In the genomic region with DNA sequence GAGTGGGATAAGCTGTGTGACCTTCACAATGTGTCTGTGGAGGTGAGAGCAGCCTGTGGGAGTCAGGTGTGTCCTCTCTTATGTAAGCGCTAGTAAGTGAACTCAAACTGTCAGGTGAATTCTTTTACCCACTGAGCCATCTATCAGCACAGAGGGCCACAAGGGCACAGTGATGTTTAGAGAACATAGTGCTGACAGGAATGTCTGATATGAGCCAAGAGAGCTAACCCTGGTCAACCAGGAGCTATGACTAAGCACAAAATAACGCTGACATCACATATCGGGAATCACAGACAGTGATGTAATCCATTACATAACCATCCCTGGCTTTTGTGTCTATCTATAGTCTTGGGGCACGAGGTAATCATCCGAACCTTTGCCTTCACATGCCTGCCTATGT, we compare ENCODE assay signal across 25 mouse cellular contexts.
DNase-seq lines count a peak whose midpoint lies in the region; ATAC-seq and TF ChIP-seq lines count a peak whose summit lies in the region.
"Had no signal": no experiment of that assay in that cellular context is flagged by ENCODE, and none has a peak within 500 bp of the region (broad histone marks: within the 10 kb centered on the region; RNA-seq: fewer than 3 reads in every experiment).

No protein-coding gene starts in this region.

- intact Hi-C loops in heart, adult 2 months (cut with DNase I) = loop anchor here (5.0 kb wide), 2 partner anchors 55 to 135 kb away; no protein-coding TSS in a partner anchor

- H3K36me3 ChIP-seq in midbrain, embryonic 11.5 days (ENCODE audit: control insufficient read depth, insufficient read depth, low read length) = no peaks in the 10 kb centered on the region
- no peaks in the 10 kb centered on the region for H3K36me3 ChIP-seq in midbrain, postnatal 0 days (ENCODE audit: insufficient read depth, low read length)
- no peaks in the 10 kb centered on the region for H3K36me3 ChIP-seq in heart, adult 2 months (ENCODE audit: control insufficient read depth, insufficient read depth, low read length)
- H3K36me3 ChIP-seq in heart, embryonic 13.5 days = no peaks in the 10 kb centered on the region
- no peaks in the 10 kb centered on the region for H3K36me3 ChIP-seq in stomach, postnatal 0 days (ENCODE audit: control insufficient read depth, insufficient read depth, low read length)
- H3K36me3 ChIP-seq: embryonic facial prominence, embryonic 13.5 days; forebrain, embryonic 12.5 days; hindbrain, embryonic 10.5 days; kidney, embryonic 15.5 days; limb, embryonic 10.5 days; midbrain, embryonic 13.5 days had no signal

- no peak overlapping the region for H3K4me2 ChIP-seq in midbrain, embryonic 11.5 days
- no peak overlapping the region for H3K4me2 ChIP-seq in midbrain, postnatal 0 days (ENCODE audit: low read depth, low read length, poor library complexity, severe bottlenecking)
- no peak overlapping the region for H3K4me2 ChIP-seq in heart, embryonic 13.5 days
- H3K4me2 ChIP-seq in stomach, postnatal 0 days (replicated peaks; ENCODE audit: low read depth) = no peak overlapping the region
- H3K4me2 ChIP-seq: embryonic facial prominence, embryonic 13.5 days; forebrain, embryonic 12.5 days; kidney, embryonic 15.5 days; midbrain, embryonic 13.5 days had no signal

- H3K27me3 ChIP-seq in midbrain, embryonic 11.5 days (ENCODE audit: control insufficient read depth, insufficient read depth, low read length) = no peaks in the 10 kb centered on the region
- H3K27me3 ChIP-seq in midbrain, postnatal 0 days (ENCODE audit: insufficient read depth, low read length) = no peaks in the 10 kb centered on the region
- H3K27me3 ChIP-seq in heart, adult 2 months (ENCODE audit: control insufficient read depth, insufficient read depth, low read length) = no peaks in the 10 kb centered on the region
- no peaks in the 10 kb centered on the region for H3K27me3 ChIP-seq in heart, embryonic 13.5 days (replicated peaks)
- no peaks in the 10 kb centered on the region for H3K27me3 ChIP-seq in stomach, postnatal 0 days (ENCODE audit: control insufficient read depth, insufficient read depth, low read length)
- H3K27me3 ChIP-seq: embryonic facial prominence, embryonic 13.5 days; forebrain, embryonic 12.5 days; kidney, embryonic 15.5 days; midbrain, embryonic 13.5 days had no signal

- H3K79me2 ChIP-seq in heart, adult 2 months (replicated peaks; ENCODE audit: control insufficient read depth, insufficient read depth, low read length) = no peaks in the 10 kb centered on the region

- TF ChIP-seq EP300 in heart, adult 2 months (IDR thresholded peaks at IDR 0.05; ENCODE audit: insufficient read depth, low read depth, low read length) = peak; percentile 94
- TF ChIP-seq EP300 in stomach, postnatal 0 days (optimal IDR thresholded peaks at IDR 0.05) = no peak

- no peaks in the 10 kb centered on the region for H3K9me3 ChIP-seq in midbrain, embryonic 11.5 days (ENCODE audit: control insufficient read depth, low read length)
- no peaks in the 10 kb centered on the region for H3K9me3 ChIP-seq in midbrain, postnatal 0 days (ENCODE audit: low read length)
- H3K9me3 ChIP-seq in heart, embryonic 13.5 days = no peaks in the 10 kb centered on the region
- H3K9me3 ChIP-seq in stomach, postnatal 0 days (ENCODE audit: control insufficient read depth, low read length) = no peaks in the 10 kb centered on the region
- H3K9me3 ChIP-seq: embryonic facial prominence, embryonic 13.5 days; forebrain, embryonic 12.5 days; hindbrain, embryonic 10.5 days; kidney, embryonic 15.5 days; limb, embryonic 10.5 days; midbrain, embryonic 13.5 days had no signal

- no peak for ATAC-seq in midbrain, embryonic 11.5 days (ENCODE audit: low FRiP score)
- ATAC-seq in midbrain, postnatal 0 days (ENCODE audit: low FRiP score) = no peak
- ATAC-seq in heart, embryonic 13.5 days (ENCODE audit: extremely low read depth, insufficient number of reproducible peaks, low FRiP score, low TSS enrichment) = peak; percentile 41; the same call in 1 of the 2 replicates
- no peak for ATAC-seq in stomach, postnatal 0 days (ENCODE audit: low FRiP score, low TSS enrichment)
- ATAC-seq: hindbrain, embryonic 16.5 days; midbrain, embryonic 13.5 days had no signal

- H3K4me3 ChIP-seq in midbrain, embryonic 11.5 days (ENCODE audit: low read depth, low read length) = no peak overlapping the region
- H3K4me3 ChIP-seq in midbrain, postnatal 0 days (ENCODE audit: low read depth, low read length) = no peak overlapping the region
- no peak overlapping the region for H3K4me3 ChIP-seq in heart, adult 2 months
- H3K4me3 ChIP-seq in heart, embryonic 13.5 days = no peak overlapping the region
- no peak overlapping the region for H3K4me3 ChIP-seq in stomach, postnatal 0 days (ENCODE audit: low read depth, low read length)
- H3K4me3 ChIP-seq: embryonic facial prominence, embryonic 13.5 days; erythroblast, embryonic 14.5 days; forebrain, embryonic 12.5 days; hindbrain, embryonic 10.5 days; kidney, embryonic 15.5 days; limb, embryonic 10.5 days; midbrain, embryonic 13.5 days had no signal

- TF ChIP-seq POLR2A in heart, adult 2 months (IDR thresholded peaks at IDR 0.05; ENCODE audit: insufficient read depth, low read depth, low read length) = 0 out of 2 replicates have a peak, but pooled peaks have one; percentile 12

- WGBS in midbrain, embryonic 11.5 days = 94% methylated on average over 5 of the region's 5 CpGs
- WGBS in midbrain, postnatal 0 days = 91% methylated on average over 5 of the region's 5 CpGs
- whole genome bisulfite sequencing in heart, adult 2 months = 45% methylated on average over 5 of the region's 5 CpGs
- 32% methylated on average over 5 of the region's 5 CpGs for WGBS in heart, embryonic 13.5 days
- 82% methylated on average over 5 of the region's 5 CpGs for WGBS in stomach, postnatal 0 days

- H3K9ac ChIP-seq in midbrain, embryonic 11.5 days (ENCODE audit: low read length) = no peak overlapping the region
- H3K9ac ChIP-seq in midbrain, postnatal 0 days (replicated peaks; ENCODE audit: low read length, poor library complexity, severe bottlenecking) = no peak overlapping the region
- no peak overlapping the region for H3K9ac ChIP-seq in heart, adult 2 months (ENCODE audit: low read depth, low read length)
- H3K9ac ChIP-seq in heart, embryonic 13.5 days = no peak overlapping the region
- no peak overlapping the region for H3K9ac ChIP-seq in stomach, postnatal 0 days (ENCODE audit: low read length)
- H3K9ac ChIP-seq: embryonic facial prominence, embryonic 13.5 days; forebrain, embryonic 12.5 days; kidney, embryonic 15.5 days; midbrain, embryonic 13.5 days had no signal

- H3K27ac ChIP-seq in midbrain, embryonic 11.5 days (ENCODE audit: low read depth, low read length) = no peak overlapping the region
- no peak overlapping the region for H3K27ac ChIP-seq in midbrain, postnatal 0 days (ENCODE audit: low read depth, low read length)
- H3K27ac ChIP-seq in heart, adult 2 months = peak overlapping the region; percentile 45
- H3K27ac ChIP-seq in heart, embryonic 13.5 days (replicated peaks) = no peak overlapping the region
- no peak overlapping the region for H3K27ac ChIP-seq in stomach, postnatal 0 days (replicated peaks)
- H3K27ac ChIP-seq: embryonic facial prominence, embryonic 13.5 days; forebrain, embryonic 12.5 days; hindbrain, embryonic 10.5 days; kidney, embryonic 15.5 days; limb, embryonic 10.5 days; midbrain, embryonic 13.5 days had no signal

- no peak for TF ChIP-seq CTCF in midbrain, postnatal 0 days (IDR thresholded peaks at IDR 0.05)
- TF ChIP-seq CTCF in heart, adult 2 months (IDR thresholded peaks at IDR 0.05) = no peak
- TF ChIP-seq CTCF in stomach, postnatal 0 days (IDR thresholded peaks at IDR 0.05; ENCODE audit: low read depth) = no peak

- peak; percentile 54 for DNase-seq in midbrain, embryonic 11.5 days (ENCODE audit: low spot score, missing footprints)
- DNase-seq in midbrain, postnatal 0 days (ENCODE audit: low spot score) = no peak
- peak in 1 of 2 experiments; percentile 54 for DNase-seq in heart, adult 2 months
- peak; percentile 45 for DNase-seq in heart, postnatal 4 days
- no peak for DNase-seq in layer of hippocampus, postnatal 25 days (ENCODE audit: extremely low spot score in 1 of 2, low spot score in 1 of 2)
- no peak for DNase-seq in cerebellum, postnatal 10 days
- DNase-seq in stomach, postnatal 0 days (ENCODE audit: low spot score) = no peak
- DNase-seq: adrenal gland, adult 2 months; cerebellum, adult 18-20 months; cerebellum, postnatal 25 days; gastrocnemius, postnatal 25 days; kidney, adult 11 months; kidney, postnatal 36 days; liver; lung, adult 2 months; lung, postnatal 14 days had no signal

- H3K4me1 ChIP-seq in midbrain, embryonic 11.5 days (ENCODE audit: control insufficient read depth, insufficient read depth, low read length) = no peaks in the 10 kb centered on the region
- H3K4me1 ChIP-seq in midbrain, postnatal 0 days (ENCODE audit: insufficient read depth, low read length) = no peaks in the 10 kb centered on the region
- no peaks in the 10 kb centered on the region for H3K4me1 ChIP-seq in heart, adult 2 months (ENCODE audit: control insufficient read depth, insufficient read depth, low read length)
- H3K4me1 ChIP-seq in heart, embryonic 13.5 days = peaks cover 36% of the 10 kb centered on the region
- H3K4me1 ChIP-seq in stomach, postnatal 0 days (replicated peaks; ENCODE audit: control insufficient read depth, insufficient read depth) = no peaks in the 10 kb centered on the region
- H3K4me1 ChIP-seq: embryonic facial prominence, embryonic 13.5 days; forebrain, embryonic 12.5 days; hindbrain, embryonic 10.5 days; kidney, embryonic 15.5 days; limb, embryonic 10.5 days; midbrain, embryonic 13.5 days had no signal

Comparison
In these comparisons a context has a peak if more than half of its experiments do, and no peak if none do; other contexts are left out.
1. DNase-seq: peak in midbrain, embryonic 11.5 days (single experiment) and heart, postnatal 4 days (single experiment); none in midbrain, postnatal 0 days (single experiment), layer of hippocampus, postnatal 25 days (0 of 2), cerebellum, postnatal 10 days (0 of 2) and stomach, postnatal 0 days (single experiment).